Mouse (Mus musculus) leukemia stem cell, adult 10-12 weeks (primary cell): Measurements from ENCODE around the gene Prph2. TPM values are rescaled to one million over a fixed set of nuclear protein-coding genes. Genes with fewer than 3 reads are reported as not detected.

Source experiments
- polyA plus RNA-seq: library from polyadenylated mRNA; stranded (reverse); fragments of >175 nt; gene quantifications from 2 replicates; pipeline ENCODE4 v1.2.3, GENCODE M21; 2012; ENCODE audit warnings: low replicate concordance

Gene Prph2
- not detected in 2 replicates for polyA plus RNA-seq

DNA sequence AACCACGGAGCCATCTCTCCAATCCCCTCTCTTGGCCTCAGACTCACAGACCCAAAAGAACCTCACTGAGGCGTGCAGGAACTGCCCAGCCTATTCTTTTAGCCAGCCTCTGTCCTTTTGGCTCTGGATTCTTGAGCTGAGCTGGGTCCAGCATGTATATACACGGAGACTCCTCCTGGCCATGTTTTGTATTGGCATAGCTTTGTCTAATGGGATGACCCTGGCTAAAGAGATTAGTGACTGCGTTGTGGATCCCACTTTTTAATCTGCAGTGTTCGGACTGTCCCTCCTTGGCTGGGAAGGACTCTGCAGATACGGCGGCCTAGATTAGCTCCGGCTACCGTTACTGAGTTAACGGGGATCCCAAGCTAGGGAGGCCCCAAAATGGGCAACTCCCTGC is at the start of gene Prph2:
Gene Prph2, plus strand, starts transcription at position 274 of the 400 bp plus-strand sequence.

DNA sequence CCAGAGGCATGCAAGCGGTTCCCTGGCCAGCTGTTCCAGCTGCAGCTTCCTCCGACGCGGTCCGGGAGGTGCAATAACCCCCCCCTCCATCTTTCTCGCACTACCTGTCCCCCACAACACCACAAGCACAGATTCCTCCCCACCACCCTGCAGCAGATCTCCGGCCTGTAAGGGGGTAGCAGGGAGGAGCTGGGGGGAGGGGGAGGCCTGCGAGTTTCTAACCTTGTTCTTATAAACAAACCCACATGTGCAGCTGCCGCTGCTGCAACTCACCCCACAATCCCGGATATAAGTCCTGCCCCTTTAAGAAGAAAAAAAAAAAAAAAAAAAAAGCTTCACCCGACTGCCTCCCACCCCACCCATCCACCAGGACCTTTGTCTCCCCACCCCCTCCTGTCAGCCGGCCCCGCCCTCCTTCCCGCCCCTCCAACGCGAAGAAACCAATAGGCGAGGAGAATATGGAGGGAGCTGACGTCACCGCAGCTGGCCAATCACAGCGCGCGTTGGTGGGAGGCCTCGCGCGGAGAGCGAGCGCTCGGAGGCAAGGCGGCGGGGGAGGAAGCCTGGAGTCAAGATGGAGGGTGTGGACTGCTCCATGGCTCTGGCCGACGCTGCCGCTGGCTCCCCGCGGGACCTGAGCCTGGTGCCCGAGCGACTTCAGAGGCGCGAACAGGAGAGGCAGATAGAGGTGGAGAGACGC is 20.0 kb upstream of the Prph2 start, which contains the start of gene Tbcc:
Gene Tbcc, plus strand, starts transcription at position 569 of the 700 bp plus-strand sequence.

Other genes with a start within 250 kb of the Prph2 start
- 7.7 and 14.0 TPM in 2 replicates for gene Rrp36, start 236.1 kb upstream of the Prph2 start, polyA plus RNA-seq
- 55.5 and 91.8 TPM in 2 replicates for gene Mea1, start 231.7 kb upstream of the Prph2 start, polyA plus RNA-seq
- 260 and 474 TPM in 2 replicates for gene Klhdc3, start 229.5 kb upstream of the Prph2 start, polyA plus RNA-seq
- gene Ppp2r5d, start 205.3 kb upstream of the Prph2 start, polyA plus RNA-seq: 87.2 and 94.1 TPM in 2 replicates
- gene Pex6, start 199.0 kb upstream of the Prph2 start, polyA plus RNA-seq: 27.7 and 37.0 TPM in 2 replicates
- gene Gnmt, start 181.3 kb upstream of the Prph2 start, polyA plus RNA-seq: 0.96 TPM in 1 of 2 replicates, not detected in the other
- 88.2 and 108 TPM in 2 replicates for gene Cnpy3, start 158.2 kb upstream of the Prph2 start, polyA plus RNA-seq
- gene Ptcra, start 146.7 kb upstream of the Prph2 start, polyA plus RNA-seq: 0.23 TPM in 1 of 2 replicates, not detected in the other
- 108 and 208 TPM in 2 replicates for gene 2310039H08Rik, start 137.8 kb upstream of the Prph2 start, polyA plus RNA-seq
- gene Rpl7l1, start 127.8 kb upstream of the Prph2 start, polyA plus RNA-seq: 2.0 and 16.9 TPM in 2 replicates
- gene Bicral, start 52.0 kb upstream of the Prph2 start, polyA plus RNA-seq: 10.2 and 17.7 TPM in 2 replicates
- gene Tbcc, start 19.8 kb upstream of the Prph2 start, polyA plus RNA-seq: 23.6 and 27.2 TPM in 2 replicates
- 7.3 and 9.4 TPM in 2 replicates for gene Ubr2, start 100.1 kb downstream of the Prph2 start, polyA plus RNA-seq